Mouse (Mus musculus) cerebellum, adult 11 months (tissue): ENCODE results near the gene Hoxb1.

ENCODE experiments used
- DNase-seq: peaks from one replicate; pipeline ENCODE4 v3.0.0; 2022

The Hoxb1 gene

DNA sequence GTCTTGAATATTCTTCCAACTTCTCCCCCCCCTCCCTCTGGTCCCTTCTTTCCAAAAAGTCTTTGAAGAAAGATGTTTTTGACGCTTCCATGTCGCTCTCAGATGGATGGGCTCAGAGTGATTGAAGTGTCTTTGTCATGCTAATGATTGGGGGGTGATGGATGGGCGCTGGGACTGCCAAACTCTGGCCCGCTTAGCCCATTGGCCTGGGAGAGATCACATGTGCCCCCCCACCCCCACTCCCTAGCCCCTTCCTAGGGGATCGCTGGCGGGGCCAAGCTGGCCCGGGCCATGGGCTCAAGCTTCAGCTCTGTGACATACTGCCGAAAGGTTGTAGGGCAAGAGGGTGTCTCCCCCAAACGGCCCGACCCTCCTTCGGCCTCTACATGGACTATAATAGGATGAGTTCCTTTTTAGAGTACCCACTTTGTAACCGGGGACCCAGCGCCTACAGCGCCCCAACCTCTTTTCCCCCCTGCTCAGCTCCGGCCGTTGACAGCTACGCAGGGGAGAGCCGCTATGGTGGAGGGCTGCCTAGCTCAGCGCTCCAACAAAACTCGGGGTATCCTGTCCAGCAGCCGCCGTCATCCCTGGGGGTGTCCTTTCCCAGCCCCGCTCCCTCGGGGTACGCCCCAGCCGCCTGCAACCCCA, at the start of gene Hoxb1:
TSS of gene Hoxb1 (plus strand) at position 312 of the 651 bp plus-strand sequence.
- DNase-seq: no peak

DNA sequence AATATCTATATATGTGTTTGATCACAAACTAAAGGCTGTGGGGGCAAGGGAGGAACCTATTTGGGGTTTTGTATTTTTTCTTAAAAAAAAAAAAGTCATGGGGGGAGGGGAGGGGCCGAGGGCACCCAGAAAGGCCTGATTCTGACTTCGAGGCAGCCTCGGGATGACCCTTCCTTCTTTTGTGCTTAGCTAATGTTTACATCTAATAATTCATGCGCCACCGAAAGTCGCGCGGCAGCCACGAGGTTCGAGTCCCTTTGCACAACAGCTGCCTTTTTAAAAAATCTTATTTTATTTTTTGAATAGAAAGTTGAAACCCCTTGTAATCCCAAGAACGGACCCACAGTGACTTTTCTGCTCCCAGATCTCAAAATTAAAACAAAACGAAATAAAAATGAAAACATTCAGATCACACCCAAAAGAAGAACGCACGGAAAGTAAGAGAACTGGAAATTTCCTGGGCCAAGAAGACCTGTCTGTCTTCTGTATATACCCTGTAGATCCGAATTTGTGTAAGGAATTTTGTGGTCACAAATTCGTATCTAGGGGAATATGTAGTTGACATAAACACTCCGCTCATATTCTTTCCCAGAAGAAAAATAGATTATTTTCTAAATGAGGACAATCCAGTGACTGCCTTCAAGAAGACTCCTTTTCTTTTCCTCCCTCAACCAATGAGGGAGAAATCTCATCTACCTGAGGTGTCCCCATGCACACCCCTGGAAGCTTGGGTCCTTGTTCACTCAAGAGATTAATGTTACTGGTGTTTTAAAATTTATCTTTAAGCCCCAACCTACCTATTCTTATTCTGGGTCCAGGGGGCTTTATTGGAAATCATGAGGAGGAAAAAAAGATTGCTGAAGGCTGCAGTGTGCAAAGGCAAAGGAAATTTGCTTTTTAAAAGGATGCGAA, 48.6 kb upstream of the Hoxb1 start:
- no peak for DNase-seq

DNA sequence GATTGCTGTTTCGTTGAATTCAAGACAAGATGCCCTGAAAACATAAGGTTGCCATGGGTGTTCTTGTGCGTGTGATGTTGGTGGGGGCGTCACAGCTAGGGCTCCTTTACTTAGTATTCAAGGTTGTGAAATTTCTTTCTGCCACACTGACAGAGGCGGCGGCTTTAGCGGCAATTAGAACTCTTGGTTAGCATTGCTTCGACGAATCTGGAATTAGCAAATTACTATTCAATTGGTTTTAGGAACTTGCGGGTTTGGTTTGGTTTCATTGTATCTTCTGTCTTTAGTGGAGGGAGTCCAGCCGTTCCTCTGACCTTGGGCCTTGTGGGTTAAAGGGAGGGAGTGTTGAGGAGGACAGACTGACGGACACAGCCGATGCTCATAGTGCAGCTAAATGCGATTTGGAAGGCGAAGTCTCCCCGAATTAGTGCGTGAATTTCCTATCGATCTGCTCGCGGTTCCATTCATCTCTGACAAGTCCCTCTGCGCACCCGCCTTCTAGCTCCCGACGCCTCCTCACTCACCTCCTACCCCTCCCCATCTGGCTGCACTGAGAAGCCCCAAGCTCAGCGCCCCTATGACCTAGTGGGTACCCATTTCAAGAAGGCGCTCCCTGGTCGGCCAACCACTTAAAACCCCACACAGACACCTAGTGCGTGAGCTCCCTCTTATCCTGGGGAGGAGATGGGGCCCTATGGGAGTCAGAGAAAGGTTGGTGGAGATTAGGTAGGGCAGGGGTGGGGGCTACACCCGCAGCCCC, 47.8 kb upstream of the Hoxb1 start, which contains the start of gene Hoxb4:
TSS of gene Hoxb4 (plus strand) at position 660 of the 760 bp plus-strand sequence.
- DNase-seq: no peak

DNA sequence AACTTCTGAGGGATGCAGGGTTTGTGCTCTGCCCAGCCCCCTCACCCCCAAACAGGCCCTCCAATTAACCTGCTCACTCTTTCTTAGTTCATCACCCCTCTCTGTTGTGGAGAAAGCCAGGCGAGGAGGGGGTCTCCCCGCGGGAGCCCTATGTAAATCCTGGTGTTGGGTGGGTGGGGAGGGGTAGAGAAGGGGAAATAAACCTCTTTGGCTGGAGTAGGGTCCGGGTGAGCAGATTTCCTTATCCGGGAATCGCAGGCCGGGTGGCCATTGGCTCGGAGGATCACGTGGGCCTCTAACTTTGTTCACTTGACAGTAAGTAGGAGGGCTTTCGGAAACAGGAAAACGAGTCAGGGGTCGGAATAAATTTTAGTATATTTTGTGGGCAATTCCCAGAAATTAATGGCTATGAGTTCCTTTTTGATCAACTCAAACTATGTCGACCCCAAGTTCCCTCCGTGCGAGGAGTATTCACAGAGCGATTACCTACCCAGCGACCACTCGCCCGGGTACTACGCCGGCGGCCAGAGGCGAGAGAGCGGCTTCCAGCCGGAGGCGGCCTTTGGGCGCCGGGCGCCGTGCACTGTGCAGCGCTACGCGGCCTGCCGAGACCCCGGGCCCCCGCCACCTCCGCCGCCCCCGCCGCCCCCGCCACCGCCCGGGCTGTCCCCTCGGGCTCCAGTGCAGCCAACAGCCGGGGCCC, 47.0 kb upstream of the Hoxb1 start:
- DNase-seq: no peak

DNA sequence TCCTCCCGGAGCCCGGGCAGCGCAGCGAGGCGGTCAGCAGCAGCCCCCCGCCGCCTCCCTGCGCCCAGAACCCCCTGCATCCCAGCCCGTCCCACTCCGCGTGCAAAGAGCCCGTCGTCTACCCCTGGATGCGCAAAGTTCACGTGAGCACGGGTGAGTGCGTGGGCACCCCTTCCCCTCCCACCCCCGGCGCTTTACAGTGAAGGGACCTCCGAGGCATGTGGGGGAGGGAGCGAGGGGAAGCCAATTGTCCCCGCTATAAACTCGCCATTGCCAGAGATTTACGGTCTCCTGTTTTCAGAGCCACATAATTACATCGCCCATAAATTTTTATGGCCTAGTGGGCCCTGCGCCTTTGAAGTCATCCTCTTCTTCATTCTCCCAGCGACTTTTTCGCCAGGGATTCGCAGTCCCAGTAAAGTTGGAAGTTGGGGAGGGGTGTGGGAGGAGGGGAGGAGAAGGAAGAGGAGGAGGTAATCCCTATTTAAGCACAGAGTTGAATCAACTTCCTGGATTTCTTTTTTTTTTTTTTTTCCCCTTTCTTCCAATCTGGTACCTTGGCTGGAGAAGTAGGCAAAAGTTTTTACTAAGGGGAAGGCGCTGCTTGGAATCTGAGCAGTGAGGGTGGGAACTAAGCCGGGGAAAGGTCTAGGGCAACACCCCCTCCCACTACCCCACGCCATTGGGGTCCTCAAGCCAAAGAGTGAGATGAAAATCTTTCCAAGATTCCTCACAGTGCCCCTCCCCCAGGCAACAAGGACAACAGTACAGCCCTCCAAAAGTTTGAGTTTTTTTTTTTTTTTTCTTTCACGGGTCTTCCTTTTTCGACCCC, 46.3 kb upstream of the Hoxb1 start:
- DNase-seq: no peak

DNA sequence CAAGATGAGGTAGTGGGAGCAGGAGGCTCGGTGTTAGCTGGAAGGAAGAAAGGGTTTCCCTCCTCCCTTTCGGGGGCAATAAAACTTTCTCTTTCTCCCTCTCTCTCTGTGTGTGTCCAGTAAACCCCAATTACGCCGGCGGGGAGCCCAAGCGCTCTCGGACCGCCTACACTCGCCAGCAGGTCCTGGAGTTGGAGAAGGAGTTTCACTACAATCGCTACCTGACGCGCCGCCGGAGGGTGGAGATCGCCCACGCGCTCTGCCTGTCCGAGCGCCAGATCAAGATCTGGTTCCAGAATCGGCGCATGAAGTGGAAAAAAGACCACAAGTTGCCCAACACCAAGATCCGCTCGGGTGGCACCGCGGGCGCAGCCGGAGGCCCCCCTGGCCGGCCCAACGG, 45.6 kb upstream of the Hoxb1 start:
- DNase-seq: no peak

DNA sequence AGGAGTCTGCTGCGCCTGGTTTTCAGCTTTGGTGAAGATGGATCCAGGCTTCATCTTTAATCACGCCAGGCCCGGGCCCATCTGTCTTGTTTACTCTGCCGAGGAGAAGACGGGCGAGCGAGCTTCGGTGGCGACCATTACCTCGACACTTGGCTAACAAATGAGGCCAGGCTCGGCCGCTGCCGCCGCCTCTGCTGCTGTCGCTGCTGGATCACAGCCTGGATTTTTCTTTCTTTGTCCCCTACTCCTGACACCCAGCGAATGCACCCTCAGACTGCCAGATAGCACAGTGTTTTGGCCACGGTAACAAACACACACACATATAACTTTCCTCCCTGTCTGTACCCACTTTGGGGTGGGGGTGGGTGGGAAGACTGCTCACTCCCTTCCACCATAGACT, 44.9 kb upstream of the Hoxb1 start:
- no peak for DNase-seq

DNA sequence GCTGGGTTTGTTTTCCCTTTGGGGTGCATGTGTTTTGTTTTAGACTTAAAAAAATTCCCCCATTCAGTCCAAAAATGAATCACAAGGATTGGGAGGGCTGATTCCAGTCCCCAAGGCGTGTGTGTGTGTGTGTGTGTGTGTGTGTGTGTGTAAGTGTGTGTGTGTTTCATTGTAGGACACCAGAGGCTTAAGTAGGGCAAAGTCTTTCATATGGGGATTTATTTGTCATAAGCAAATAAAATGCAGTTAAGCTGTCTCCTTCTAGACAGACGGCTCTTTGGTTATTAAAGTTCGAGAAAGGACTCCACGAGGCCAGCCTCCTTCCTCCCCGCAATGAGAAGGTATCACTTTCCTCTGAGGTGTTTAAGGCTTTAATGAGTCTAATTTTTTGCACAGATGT, 43.7 kb upstream of the Hoxb1 start:
- DNase-seq: no peak

DNA sequence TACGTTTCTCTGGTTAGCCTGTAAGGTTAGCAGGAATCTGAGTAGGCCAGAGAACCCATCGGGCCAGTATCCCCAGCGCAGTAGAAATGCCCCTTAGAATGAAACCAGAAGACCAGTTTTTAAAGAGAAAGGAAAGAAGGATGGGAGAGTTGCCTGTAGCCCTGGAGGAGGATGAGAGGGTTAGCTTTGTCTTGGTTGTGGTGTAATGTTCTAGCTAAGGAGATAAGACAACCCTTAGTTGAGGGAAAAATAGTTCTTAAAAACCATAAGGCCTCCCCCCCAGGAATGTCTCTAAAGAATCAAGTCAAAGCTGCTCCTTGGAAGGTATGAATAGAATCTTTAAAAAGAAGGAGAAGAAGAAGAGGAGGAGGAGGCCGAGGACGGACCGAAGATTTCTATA, 42.8 kb upstream of the Hoxb1 start:
- no peak for DNase-seq

DNA sequence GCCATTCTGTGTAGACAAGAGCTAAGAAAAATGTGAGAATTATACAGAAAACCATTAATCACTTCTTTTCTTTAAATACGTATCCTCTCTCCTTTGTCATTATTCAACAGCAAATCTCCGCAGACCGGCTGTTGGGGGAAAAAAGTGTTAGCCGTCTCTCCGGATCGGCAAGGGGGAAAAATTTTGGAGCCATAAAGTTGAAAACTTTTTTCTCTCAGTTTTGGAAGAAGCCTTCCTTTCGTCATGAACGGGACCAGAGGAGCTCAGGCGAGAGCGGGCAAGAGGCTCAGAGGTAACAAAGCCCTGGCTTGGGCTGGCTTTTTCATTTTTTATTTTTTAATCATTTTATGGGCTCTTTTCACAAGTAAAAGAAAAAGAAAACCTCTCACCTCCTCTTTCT, 42.4 kb upstream of the Hoxb1 start, which contains the start of gene Hoxb3:
TSS of gene Hoxb3 (plus strand) at position 173 of the 400 bp plus-strand sequence.
- no peak for DNase-seq

DNA sequence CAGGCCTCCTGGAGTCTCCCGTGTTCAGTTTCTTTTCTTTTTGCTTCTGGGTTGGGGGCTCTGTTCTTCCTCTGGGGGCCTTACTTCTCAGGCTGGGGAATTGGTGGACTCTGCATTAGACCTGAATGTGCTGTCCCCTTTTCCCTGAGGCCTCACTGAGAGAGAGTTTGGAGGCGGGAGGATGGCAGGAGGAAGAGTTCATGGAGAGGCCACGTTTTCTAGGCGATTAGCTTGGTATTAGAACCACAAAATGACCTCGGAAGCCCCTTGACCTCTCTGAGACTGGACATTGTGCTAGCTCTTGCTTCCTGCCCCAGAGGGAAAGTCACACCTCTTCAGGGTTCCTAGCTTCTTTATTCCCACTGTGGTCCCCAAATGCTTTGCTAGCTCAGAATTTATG, 41.4 kb upstream of the Hoxb1 start:
- DNase-seq: no peak

DNA sequence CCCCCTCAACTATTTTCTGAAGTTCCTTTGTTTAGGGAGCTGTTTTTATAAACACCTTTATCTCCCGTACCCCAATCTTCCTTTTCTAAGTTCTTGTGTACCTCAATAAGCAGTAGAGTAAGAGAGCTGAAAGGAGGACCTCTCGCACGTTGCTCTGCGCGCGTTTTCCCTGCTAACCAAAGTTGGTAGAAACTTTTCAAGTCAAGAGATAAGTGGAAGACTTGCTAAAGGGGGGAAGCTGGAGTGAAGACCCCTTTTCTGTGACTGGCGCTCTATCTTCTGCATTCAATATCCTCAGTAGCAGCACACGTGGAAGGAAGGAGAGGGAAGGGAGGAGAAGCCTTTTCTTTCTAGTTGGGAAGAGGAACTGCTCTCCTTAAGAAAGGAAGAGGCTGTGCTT, 40.6 kb upstream of the Hoxb1 start:
- no peak for DNase-seq

DNA sequence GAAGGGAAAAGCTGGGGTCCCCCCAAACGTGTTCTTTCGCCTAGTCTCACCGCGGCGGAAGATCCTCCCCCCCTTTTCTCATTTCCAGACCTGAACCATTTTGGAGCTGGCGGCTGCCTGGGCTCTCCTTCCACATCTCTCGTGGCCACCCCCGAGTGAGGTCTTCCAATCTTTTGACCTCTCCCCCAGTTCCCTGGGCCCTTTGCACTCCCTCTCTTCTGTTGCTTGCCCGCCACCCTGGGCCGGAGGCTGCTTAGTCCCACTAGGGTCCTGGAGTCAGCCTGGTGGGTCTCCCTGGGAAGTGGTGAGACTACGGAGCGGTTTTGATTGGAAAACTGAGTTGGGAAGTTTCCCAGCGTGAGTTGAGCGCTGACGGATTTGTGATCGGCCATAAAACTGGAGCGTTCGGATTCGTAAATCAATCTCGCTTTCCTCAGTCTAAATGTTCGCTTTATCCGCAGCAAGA, 39.8 kb upstream of the Hoxb1 start:
- no peak for DNase-seq

DNA sequence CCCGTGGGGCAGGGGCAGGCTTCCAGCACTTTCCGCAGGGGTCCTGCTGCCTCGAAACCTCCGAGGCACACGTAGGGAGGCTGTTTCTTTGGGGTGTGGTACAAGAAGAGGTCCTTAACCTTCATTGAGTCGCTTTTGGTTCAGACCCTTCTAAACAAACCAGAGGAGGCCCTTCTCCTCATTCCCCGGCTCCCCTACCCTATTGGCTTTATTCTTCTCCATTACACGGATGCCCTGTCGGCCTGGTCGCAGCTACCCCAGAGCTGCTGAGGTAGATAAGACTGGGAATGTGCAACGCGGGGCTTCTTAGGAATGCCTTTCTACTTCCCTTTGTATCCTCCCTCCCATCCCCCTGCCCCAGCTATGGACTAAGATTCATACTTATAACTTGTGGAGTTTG, 38.8 kb upstream of the Hoxb1 start:
- no peak for DNase-seq

DNA sequence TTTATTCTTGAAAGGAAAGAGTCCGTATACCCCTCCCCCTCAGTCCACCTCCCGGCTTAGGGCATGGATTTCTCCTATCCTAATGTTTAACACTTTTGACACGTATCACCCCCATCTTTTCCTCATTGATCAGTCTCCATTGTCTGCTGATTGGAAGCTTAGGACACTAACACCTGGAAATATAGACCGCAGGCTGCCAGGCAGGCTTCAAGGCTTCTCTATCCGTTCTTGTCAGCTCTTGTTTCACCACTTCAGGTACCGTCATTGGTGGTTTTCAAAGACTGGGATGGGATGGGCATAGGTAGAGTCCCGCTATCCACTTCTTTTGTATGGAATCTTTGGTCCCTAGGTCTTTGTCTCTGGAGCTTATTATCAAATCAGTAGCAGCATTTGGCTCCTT, 38.4 kb upstream of the Hoxb1 start:
- DNase-seq: no peak

DNA sequence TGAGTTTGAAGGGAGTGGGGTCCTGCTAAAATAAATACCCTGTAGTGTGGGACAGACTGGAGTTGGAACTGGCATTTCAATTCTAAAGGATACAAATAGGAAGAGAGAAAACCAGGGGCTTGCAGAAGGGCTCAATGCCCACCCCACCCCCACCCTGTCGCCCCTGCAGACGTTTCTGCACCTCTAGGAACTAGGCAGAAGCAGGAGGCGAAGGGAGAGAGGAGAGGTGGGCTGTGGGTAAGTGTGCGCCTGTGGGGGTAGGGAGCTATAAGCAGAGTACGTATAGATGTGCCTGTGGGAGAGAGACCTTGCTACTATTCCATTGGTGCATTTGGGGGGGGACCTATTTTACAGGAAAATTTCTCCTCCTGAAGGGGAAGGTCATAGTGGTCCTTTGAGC, 37.8 kb upstream of the Hoxb1 start:
- no peak for DNase-seq

DNA sequence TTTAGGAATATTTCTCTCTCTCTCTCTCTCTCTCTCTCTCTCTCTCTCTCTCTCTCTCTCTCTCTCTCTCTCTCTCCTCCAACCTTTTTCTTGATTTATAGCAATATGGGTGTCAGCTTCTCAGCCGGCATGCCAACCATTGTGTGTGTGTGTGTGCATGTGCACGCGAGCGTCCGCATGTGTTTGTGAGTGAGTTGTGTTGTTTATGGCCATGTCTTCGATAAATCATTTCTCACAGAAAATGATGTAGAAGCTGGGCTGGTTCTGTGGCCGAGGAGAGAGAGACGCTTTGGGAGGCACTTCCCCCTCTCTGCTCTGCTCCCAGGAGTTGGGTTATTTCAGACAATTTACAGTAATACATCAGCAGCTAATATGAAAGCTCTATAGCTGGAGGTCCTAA, 36.9 kb upstream of the Hoxb1 start:
- no peak for DNase-seq

DNA sequence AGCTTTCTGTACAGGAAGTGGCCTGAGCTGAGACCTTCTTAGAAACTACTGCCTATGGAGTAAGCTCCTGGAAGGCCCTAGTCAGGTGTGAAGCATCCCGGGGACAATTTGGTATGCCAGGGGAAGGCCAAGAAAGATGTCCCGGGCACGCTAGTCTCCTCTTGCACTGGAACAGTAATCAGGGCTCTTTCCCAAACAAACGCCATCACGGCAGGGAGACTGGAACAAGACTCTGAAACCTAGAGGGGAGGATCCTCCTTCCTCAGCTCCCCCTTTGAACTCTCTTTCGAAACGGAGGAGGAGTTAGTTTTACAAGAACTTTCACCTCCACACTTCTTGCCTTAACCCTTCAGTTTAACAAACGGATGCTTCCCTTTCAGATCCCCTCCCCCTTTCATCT, 33.4 kb upstream of the Hoxb1 start:
- DNase-seq: no peak

DNA sequence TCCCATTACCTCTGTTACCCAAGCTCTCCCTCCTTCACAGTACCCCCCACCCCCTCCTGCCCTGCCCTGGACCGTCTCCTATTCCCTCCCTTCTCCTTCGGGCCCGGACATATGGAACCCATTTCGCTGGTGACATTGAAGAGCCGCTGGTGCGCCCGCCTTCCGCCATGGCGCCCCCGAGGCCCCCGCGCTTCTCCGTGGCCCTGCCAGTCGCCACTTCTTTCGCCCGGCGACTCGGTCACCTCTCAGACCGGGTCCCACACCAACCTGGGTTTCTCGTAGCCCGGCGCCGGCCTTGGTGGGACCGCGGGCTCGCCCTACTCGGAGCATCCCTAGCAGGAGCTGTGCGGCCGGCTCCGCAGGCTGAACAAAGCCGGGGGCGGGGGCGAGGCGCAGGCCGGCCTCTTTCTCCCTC, 32.9 kb upstream of the Hoxb1 start:
- DNase-seq: no peak

DNA sequence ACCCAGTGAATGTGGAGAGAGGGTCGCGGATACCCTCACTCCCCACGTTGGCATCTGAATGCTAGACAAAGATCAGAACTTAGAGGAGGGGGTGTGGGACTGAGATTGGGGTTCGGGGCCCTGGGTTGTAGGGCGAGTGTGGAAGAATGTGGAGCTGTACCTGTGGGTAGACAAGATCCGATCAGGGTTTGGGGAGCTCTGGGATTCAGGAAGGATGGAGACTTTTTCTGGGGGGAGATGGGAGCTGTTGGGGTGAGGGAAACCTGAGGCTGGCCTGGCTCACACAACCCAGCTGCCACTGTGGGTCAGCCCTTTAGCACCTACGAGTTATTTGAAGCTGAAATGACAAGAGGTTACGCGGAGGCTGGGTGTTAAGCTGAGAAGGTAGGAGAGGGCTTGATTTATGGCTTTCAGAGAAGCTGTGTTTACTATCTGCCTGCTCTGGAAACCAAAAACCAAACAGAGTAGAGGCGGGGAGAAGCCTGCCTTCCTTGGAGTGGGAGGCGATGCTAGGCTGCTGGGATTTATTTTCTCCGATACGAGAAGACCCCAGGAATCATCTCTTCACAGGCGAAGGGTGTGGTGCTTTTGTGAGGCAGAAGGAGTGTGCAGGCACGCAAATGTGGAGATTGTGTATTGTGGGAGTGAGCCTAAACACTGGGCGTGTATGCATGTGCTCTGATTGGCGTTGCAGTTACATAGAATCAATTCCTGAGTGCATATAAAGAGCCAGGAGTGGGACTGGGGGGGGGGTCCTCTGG, 32.1 kb upstream of the Hoxb1 start:
- DNase-seq: no peak

DNA sequence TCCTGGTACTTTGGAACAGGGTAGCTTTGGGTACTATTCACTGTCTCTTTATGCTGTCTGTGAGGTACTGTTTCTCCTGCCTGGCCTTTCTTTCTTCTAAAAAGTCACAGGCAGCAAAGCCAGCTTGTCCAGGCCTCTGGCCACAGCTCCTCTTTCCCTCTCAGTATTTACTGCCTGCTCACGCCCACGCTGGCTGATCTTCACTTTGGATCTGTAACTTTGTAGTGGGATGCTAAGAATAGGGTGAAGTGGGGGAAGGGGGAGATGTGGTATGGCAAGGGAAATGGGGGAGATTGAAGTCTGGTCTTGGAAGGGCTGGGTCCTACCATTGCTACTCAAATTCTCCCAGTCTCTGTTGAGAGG, 31.6 kb upstream of the Hoxb1 start:
- no peak for DNase-seq
